Mouse (Mus musculus) subcutaneous adipose tissue, adult 2 months (tissue): ENCODE data around the gene Fsip1. TPM values are rescaled to one million over a fixed set of nuclear protein-coding genes. Genes with fewer than 3 reads are reported as not detected.

ENCODE experiments used
- polyA plus RNA-seq: library from polyadenylated mRNA; depleted of rRNA; stranded (reverse); fragments of >200 nt; gene quantifications from 2 replicates; pipeline ENCODE4 v1.2.3, GENCODE M21; 2012; ENCODE audit warnings: low replicate concordance; rRNA removed

Gene Fsip1
- not detected in 2 replicates for polyA plus RNA-seq

GRCm38 (mm10) chr2:118256621-118257053 lies at the start of gene Fsip1:
Gene Fsip1, minus strand, starts transcription at chr2:118256966.

GRCm38 (mm10) chr2:118111488-118112131 lies 145.2 kb downstream of the Fsip1 start, which contains the start of gene Thbs1:
Gene Thbs1, plus strand, starts transcription at chr2:118111876.

Other genes with a start within 250 kb of the Fsip1 start
- 30.0 and 77.7 TPM in 2 replicates for gene Thbs1, start 145.1 kb downstream of the Fsip1 start, polyA plus RNA-seq
- 0.26 and 0.99 TPM in 2 replicates for gene Gpr176, start 116.5 kb upstream of the Fsip1 start, polyA plus RNA-seq
- 10.4 and 15.7 TPM in 2 replicates for gene Eif2ak4, start 131.7 kb upstream of the Fsip1 start, polyA plus RNA-seq
- 60.0 and 73.3 TPM in 2 replicates for gene Srp14, start 222.7 kb upstream of the Fsip1 start, polyA plus RNA-seq